Mouse (Mus musculus): ENCODE data around the gene Ccr7. TPM values are rescaled to one million over a fixed set of nuclear protein-coding genes. Genes with fewer than 3 reads are reported as not detected.

The Ccr7 gene
- total and polyA plus RNA-seq, 3 experiments, result 0.04 to 0.06 TPM; not detected in 1

DNA sequence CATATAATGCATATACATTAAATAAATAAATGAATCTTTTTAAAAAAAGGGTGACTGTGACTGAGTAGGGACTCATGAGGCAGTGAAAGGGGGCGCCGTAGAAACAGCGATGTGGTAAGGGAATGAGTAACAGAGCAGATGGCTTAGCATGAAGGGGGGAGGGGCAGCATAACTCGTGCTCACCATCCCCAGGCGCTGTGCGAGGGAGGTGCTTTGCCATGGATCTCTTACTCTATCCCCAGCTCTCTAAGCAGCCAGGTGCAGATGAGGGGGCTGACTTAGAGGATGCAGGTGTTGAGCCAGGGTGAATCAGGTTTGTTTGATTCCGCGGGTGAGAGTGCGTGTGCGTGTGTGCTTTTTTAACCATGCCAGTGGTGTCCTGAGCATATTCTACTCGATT, 43.7 kb downstream of the Ccr7 start:
- no peak for TF ChIP-seq BHLHE40 (IDR thresholded peaks at IDR 0.05; ENCODE audit: borderline replicate concordance, low read depth, low read length)
- TF ChIP-seq ELF1 (IDR thresholded peaks at IDR 0.05; ENCODE audit: low read depth, low read length), result no peak
- no peak for TF ChIP-seq MYC (IDR thresholded peaks at IDR 0.05; ENCODE audit: low read depth, low read length)
- TF ChIP-seq MAFK (IDR thresholded peaks at IDR 0.05; ENCODE audit: borderline replicate concordance, low read depth, low read length), result no peak
- no peak for TF ChIP-seq JUND (IDR thresholded peaks at IDR 0.05; ENCODE audit: low read depth, low read length)
- no peak for TF ChIP-seq TAL1 (IDR thresholded peaks at IDR 0.05; ENCODE audit: low read length)
- TF ChIP-seq ZC3H11A (IDR thresholded peaks at IDR 0.05; ENCODE audit: low read depth, low read length), result no peak
- TF ChIP-seq POLR2AphosphoS2 (IDR thresholded peaks at IDR 0.05; ENCODE audit: low read length), result no peak
- TF ChIP-seq TCF12 (IDR thresholded peaks at IDR 0.05; ENCODE audit: low read depth, low read length), result no peak
- H3K9me3 ChIP-seq (replicated peaks; ENCODE audit: insufficient read depth, low read length), result no peaks in the 10 kb centered on the region
- H3K9ac ChIP-seq (ENCODE audit: control insufficient read depth, low read depth, low read length, poor library complexity, severe bottlenecking), result no peak overlapping the region
- H3K36me3 ChIP-seq (ENCODE audit: control insufficient read depth in 1 of 2, insufficient read depth in 2 of 2, low read length in 2 of 2), result peaks cover 0 to 14% of the 10 kb centered on the region in 2 experiments; a peak in 2 of 4 replicates
- H3K4me1 ChIP-seq (ENCODE audit: control insufficient read depth in 1 of 2, insufficient read depth in 2 of 2, low read length in 2 of 2), result peaks cover 6 to 19% of the 10 kb centered on the region in 2 experiments
- H3K79me2 ChIP-seq (ENCODE audit: control insufficient read depth, insufficient read depth, low read length, poor library complexity), result no peaks in the 10 kb centered on the region
- H3K4me3 ChIP-seq (ENCODE audit: control insufficient read depth in 1 of 2, insufficient read depth in 1 of 2, low read depth in 2 of 2, low read length in 2 of 2), result no peak overlapping the region
- no peak overlapping the region for H3K27ac ChIP-seq (ENCODE audit: control insufficient read depth, low read depth, low read length)
- H3K27me3 ChIP-seq (ENCODE audit: control insufficient read depth in 1 of 2, insufficient read depth in 2 of 2, low read length in 2 of 2), result no peaks in the 10 kb centered on the region
- no peak for DNase-seq (ENCODE audit: low read depth, low spot score)

DNA sequence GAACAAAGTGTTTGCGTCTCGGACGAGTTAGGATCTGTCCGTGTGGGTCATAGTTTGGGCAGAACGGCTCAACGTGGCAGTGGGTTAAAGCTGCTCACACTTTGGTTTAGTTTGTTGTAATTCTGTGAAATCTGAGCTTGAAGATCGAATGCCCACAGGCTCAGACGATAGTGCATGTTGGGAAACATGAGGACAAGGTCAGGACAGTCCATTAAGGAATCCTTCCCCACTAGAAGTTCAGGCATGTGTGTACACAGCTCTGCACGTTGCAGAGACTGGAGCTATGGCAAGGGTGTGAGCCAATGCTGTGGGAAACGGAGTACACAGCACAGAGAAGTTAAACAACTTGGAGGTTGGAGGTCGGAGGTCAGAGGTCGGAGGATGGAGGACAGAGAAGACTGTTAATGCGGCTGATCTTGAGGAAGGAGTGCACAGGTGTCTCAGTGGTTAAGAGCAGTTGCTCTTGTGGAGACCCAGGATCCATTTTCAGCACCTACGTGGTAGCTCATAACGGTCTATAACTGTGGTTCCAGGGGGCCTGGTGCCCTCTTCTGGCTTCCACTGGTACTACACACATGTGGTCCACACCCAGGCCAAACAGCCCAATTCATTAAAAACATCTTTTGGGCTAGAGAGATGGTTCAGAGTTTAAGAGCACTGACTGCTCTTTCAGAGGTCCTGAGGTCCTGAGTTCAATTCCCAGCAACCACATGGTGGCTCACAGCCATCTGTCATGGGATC, 44.3 kb downstream of the Ccr7 start:
- H3K27ac ChIP-seq (ENCODE audit: control insufficient read depth, low read depth, low read length), result no peak overlapping the region
- H3K4me1 ChIP-seq (ENCODE audit: control insufficient read depth in 1 of 2, insufficient read depth in 2 of 2, low read length in 2 of 2), result peaks cover 12 to 25% of the 10 kb centered on the region in 2 experiments
- no peaks in the 10 kb centered on the region for H3K79me2 ChIP-seq (ENCODE audit: control insufficient read depth, insufficient read depth, low read length, poor library complexity)
- no peaks in the 10 kb centered on the region for H3K9me3 ChIP-seq (replicated peaks; ENCODE audit: insufficient read depth, low read length)
- no peaks in the 10 kb centered on the region for H3K27me3 ChIP-seq (ENCODE audit: control insufficient read depth in 1 of 2, insufficient read depth in 2 of 2, low read length in 2 of 2)
- H3K4me3 ChIP-seq (ENCODE audit: control insufficient read depth in 1 of 2, insufficient read depth in 1 of 2, low read depth in 2 of 2, low read length in 2 of 2), result no peak overlapping the region
- no peak overlapping the region for H3K9ac ChIP-seq (ENCODE audit: control insufficient read depth, low read depth, low read length, poor library complexity, severe bottlenecking)
- peak; percentile 71 for DNase-seq (ENCODE audit: low read depth, low spot score)
- peaks cover 0 to 20% of the 10 kb centered on the region in 2 experiments; a peak in 2 of 4 replicates for H3K36me3 ChIP-seq (ENCODE audit: control insufficient read depth in 1 of 2, insufficient read depth in 2 of 2, low read length in 2 of 2)
- peak; percentile 80 for TF ChIP-seq RAD21 (IDR thresholded peaks at IDR 0.05; ENCODE audit: low read depth, low read length)
- no peak for TF ChIP-seq POLR2A (IDR thresholded peaks at IDR 0.05; ENCODE audit: control insufficient read depth in 1 of 2, insufficient read depth in 1 of 2, low read depth in 1 of 2, low read length in 2 of 2, poor library complexity in 1 of 2)
- TF ChIP-seq NRF1 (IDR thresholded peaks at IDR 0.05; ENCODE audit: insufficient read depth, low read depth, low read length, poor library complexity, severe bottlenecking), result no peak
- TF ChIP-seq GABPA (IDR thresholded peaks at IDR 0.05; ENCODE audit: low read depth, low read length), result no peak
- TF ChIP-seq TAL1 (IDR thresholded peaks at IDR 0.05; ENCODE audit: low read length), result no peak
- TF ChIP-seq MYC (IDR thresholded peaks at IDR 0.05; ENCODE audit: low read depth, low read length), result no peak
- TF ChIP-seq MAX (IDR thresholded peaks at IDR 0.05; ENCODE audit: low read length), result no peak
- no peak for TF ChIP-seq NELFE (IDR thresholded peaks at IDR 0.05; ENCODE audit: low read depth, low read length)
- peak; percentile 72 to 78 (median 74) for TF ChIP-seq CTCF (IDR thresholded peaks at IDR 0.05 in 2 of 3, conservative IDR thresholded peaks at IDR 0.05 in 1 of 3; ENCODE audit: control insufficient read depth in 1 of 3, insufficient read depth in 1 of 3, low read depth in 2 of 3, low read length in 3 of 3, poor library complexity in 1 of 3, severe bottlenecking in 1 of 3)
- no peak for TF ChIP-seq SIN3A (IDR thresholded peaks at IDR 0.05; ENCODE audit: low read length)
- TF ChIP-seq UBTF (IDR thresholded peaks at IDR 0.05; ENCODE audit: borderline replicate concordance, insufficient read depth, low read depth, low read length), result no peak
- no peak for TF ChIP-seq GATA1 (IDR thresholded peaks at IDR 0.05; ENCODE audit: low read depth, low read length)
- no peak for TF ChIP-seq MYB (IDR thresholded peaks at IDR 0.05; ENCODE audit: low read depth, low read length)
- no peak for TF ChIP-seq ZNF384 (IDR thresholded peaks at IDR 0.05; ENCODE audit: low read depth, low read length)
- no peak for TF ChIP-seq EP300 (IDR thresholded peaks at IDR 0.05; ENCODE audit: low read depth in 1 of 2, low read length in 2 of 2)
- TF ChIP-seq CHD2 (IDR thresholded peaks at IDR 0.05; ENCODE audit: low read length), result no peak
- TF ChIP-seq SMC3 (IDR thresholded peaks at IDR 0.05; ENCODE audit: low read depth, low read length), result peak; percentile 67
- no peak for TF ChIP-seq USF1 (IDR thresholded peaks at IDR 0.05; ENCODE audit: low read depth, low read length)
- TF ChIP-seq ELF1 (IDR thresholded peaks at IDR 0.05; ENCODE audit: low read depth, low read length), result no peak
- no peak for TF ChIP-seq RCOR1 (IDR thresholded peaks at IDR 0.05; ENCODE audit: low read depth, low read length)
- no peak for TF ChIP-seq POLR2AphosphoS2 (IDR thresholded peaks at IDR 0.05; ENCODE audit: low read length)
- no peak for TF ChIP-seq JUND (IDR thresholded peaks at IDR 0.05; ENCODE audit: low read depth, low read length)
- no peak for TF ChIP-seq MAFK (IDR thresholded peaks at IDR 0.05; ENCODE audit: borderline replicate concordance, low read depth, low read length)
- no peak for TF ChIP-seq ETS1 (IDR thresholded peaks at IDR 0.05; ENCODE audit: low read depth, low read length)
- TF ChIP-seq ZC3H11A (IDR thresholded peaks at IDR 0.05; ENCODE audit: low read depth, low read length), result peak; percentile 56
- no peak for TF ChIP-seq MEF2A (IDR thresholded peaks at IDR 0.05; ENCODE audit: extremely low read depth, insufficient replicate concordance, low read depth, low read length, poor library complexity, severe bottlenecking)
- no peak for TF ChIP-seq USF2 (IDR thresholded peaks at IDR 0.05; ENCODE audit: borderline replicate concordance in 1 of 2, insufficient read depth in 1 of 2, low read depth in 1 of 2, low read length in 2 of 2)

Data from MEL (cell line).